Mouse (Mus musculus) thymus, adult 2 months (tissue): ENCODE results near the gene Meox1.

ENCODE experiments used
- CTCF ChIP-seq: fragments of 200-500 bp; IDR thresholded peaks from 2 replicates; pipeline ENCODE4 v1.5.1; 2012; ENCODE audit warnings: mild to moderate bottlenecking, control low read depth, low read length, moderate library complexity, borderline replicate concordance; ENCODE audit not compliant: control insufficient read depth, poor library complexity, insufficient read depth; ENCODE audit errors: extremely low read depth
- POLR2A ChIP-seq: fragments of 200-500 bp; IDR thresholded peaks from 2 replicates; pipeline ENCODE4 v1.6.1; 2012; ENCODE audit warnings: mild to moderate bottlenecking, low read length, control low read depth, moderate library complexity; ENCODE audit not compliant: control insufficient read depth, poor library complexity, insufficient read depth; ENCODE audit errors: extremely low read depth

GRCm38 (mm10) chr11:101901309-101901708 lies 7.1 kb upstream of the Meox1 start:
- TF ChIP-seq CTCF (no peak), POLR2A (no peak)
